Mouse (Mus musculus): ENCODE measurements around the gene Pcbd2.

DNA sequence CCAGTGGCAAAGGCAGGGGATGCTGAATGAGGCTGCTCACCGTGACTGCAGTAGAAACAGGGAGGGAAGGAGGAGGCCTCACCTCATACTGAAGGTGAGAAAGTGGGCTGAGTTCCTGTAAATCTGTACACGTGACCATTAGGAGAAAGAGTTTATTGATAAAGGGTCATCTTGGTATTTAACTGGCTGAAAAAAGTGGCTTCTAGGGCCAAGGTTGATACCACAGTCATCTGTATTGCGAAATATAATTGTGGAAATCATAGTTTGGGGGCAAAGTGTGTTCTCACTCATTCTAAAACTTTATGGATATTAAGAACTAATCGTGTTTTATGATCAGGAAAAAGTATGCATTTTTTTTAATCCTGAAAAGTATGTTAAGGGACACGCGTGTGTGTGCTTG is 87.7 kb downstream of the Pcbd2 start:
- TF ChIP-seq TAL1 (IDR thresholded peaks at IDR 0.05; ENCODE audit: low read length) (no peak), GATA1 (IDR thresholded peaks at IDR 0.05; ENCODE audit: low read length) (no peak)
